Mouse (Mus musculus) lung, postnatal 0 days (tissue): ENCODE results near the gene Adcy6.

Source experiments
- CTCF ChIP-seq: IDR thresholded peaks from 2 replicates; pipeline ENCODE4 v1.5.1; 2016; ENCODE audit warnings: antibody characterized with exemption, mild to moderate bottlenecking
- EP300 ChIP-seq: IDR thresholded peaks from 2 replicates; pipeline ENCODE4 v1.6.1; 2016; ENCODE audit warnings: antibody characterized with exemption, mild to moderate bottlenecking, control low read depth

DNA sequence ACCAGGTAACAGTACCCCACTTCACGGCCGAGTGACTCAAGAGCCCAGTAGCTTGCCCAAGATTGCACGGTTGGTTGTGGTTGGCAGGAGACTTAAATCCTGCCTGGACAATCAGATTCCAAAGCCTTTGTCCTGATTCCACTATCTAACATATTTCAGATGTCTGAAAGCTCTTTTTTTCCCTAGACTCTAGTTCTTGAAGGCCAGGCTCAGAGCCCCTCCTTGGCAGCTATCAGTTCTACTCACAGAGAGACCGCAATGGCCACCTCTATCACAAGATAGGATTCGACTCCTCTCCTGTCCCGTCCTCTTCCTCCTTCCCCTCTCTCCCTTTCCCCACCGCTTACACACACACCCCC lies 8.1 kb downstream of the Adcy6 start:
- TF ChIP-seq EP300 (no peak), CTCF (no peak)
